Mouse (Mus musculus): Measurements from ENCODE around the gene Asb13.

GRCm38 (mm10) chr13:3645919-3646318 is 12.1 kb downstream of the Asb13 start:
- TF ChIP-seq CTCF (IDR thresholded peaks at IDR 0.05; ENCODE audit: extremely low read depth, insufficient read depth, low read length) (no peak), POLR2A (IDR thresholded peaks at IDR 0.05; ENCODE audit: extremely low read depth, insufficient read depth, low read length) (no peak)
